Mouse (Mus musculus): Measurements from ENCODE around the gene Itsn2. TPM values are rescaled to one million over a fixed set of nuclear protein-coding genes. Genes with fewer than 3 reads are reported as not detected.

The Itsn2 gene
- polyA plus RNA-seq, 1 experiment from 2014 or later = 25.9 TPM

DNA sequence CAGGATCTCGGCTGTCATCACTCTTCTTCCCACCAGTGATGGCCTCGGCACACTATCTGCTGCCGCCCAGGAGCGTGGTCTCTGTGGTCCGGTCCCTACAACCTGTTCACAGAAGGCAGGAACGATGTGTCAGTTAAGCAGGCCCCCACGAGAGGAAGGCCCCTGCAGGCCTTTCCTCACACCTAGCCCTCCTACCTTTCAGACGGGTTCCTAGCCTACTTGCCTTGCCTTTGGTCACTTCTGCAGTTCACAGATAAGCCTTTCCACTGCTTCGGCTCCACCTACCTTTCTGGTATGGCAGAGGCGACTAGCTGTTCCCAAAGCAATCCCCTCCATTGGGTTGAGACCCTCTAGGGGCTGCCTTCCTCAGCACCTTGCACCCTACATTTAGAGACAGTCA, 123.2 kb downstream of the Itsn2 start:
- 72% methylated on average over 10 of the region's 10 CpGs for WGBS
- Histone ChIP-seq H3K9ac (replicated peaks; ENCODE audit: low read length) (no peak overlapping the region), H3K27ac (replicated peaks; ENCODE audit: low read depth, low read length) (no peak overlapping the region), H3K4me1 (ENCODE audit: control insufficient read depth, insufficient read depth, low read length) (no peaks in the 10 kb centered on the region), H3K9me3 (replicated peaks; ENCODE audit: control insufficient read depth, low read length) (no peaks in the 10 kb centered on the region), H3K27me3 (ENCODE audit: control insufficient read depth, insufficient read depth, low read length) (no peaks in the 10 kb centered on the region), H3K4me2 (ENCODE audit: low read depth, low read length) (no peak overlapping the region), H3K36me3 (replicated peaks; ENCODE audit: control insufficient read depth, insufficient read depth, low read depth, low read length) (no peaks in the 10 kb centered on the region), H3K4me3 (ENCODE audit: low read depth, low read length) (no peak overlapping the region)
- ATAC-seq (replicated peaks; ENCODE audit: insufficient number of reproducible peaks, low FRiP score, low TSS enrichment, low read depth) = no peak
- no peak for DNase-seq (ENCODE audit: low spot score)

DNA sequence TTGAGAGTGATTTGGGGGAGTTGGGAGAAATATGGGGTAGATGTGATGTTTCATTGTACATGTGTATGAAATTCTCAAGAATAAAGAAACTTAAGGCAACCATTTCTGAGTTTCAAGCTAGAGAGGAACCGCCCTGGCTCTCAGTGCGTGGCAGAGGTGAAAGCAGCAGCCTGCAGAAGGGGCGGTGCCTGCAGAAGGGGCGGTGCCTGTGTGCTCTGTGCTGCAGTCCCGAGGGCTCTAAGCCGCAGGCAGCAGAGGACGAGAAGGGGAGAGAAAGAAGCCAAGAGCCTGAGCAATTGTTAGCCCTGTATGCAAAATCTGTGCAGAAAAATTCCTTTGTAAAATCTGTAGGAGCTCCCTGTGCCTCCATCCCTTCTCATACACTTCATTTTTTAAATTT, 125.0 kb downstream of the Itsn2 start:
- H3K9ac ChIP-seq (replicated peaks; ENCODE audit: low read length) = no peak overlapping the region
- no peaks in the 10 kb centered on the region for H3K4me1 ChIP-seq (ENCODE audit: control insufficient read depth, insufficient read depth, low read length)
- WGBS = 6% methylated on average over 7 of the region's 7 CpGs
- no peaks in the 10 kb centered on the region for H3K36me3 ChIP-seq (replicated peaks; ENCODE audit: control insufficient read depth, insufficient read depth, low read depth, low read length)
- H3K27me3 ChIP-seq (ENCODE audit: control insufficient read depth, insufficient read depth, low read length) = no peaks in the 10 kb centered on the region
- H3K27ac ChIP-seq (replicated peaks; ENCODE audit: low read depth, low read length) = no peak overlapping the region
- H3K9me3 ChIP-seq (replicated peaks; ENCODE audit: control insufficient read depth, low read length) = no peaks in the 10 kb centered on the region
- ATAC-seq (replicated peaks; ENCODE audit: insufficient number of reproducible peaks, low FRiP score, low TSS enrichment, low read depth) (peak; percentile 80; the same call in 1 of the 2 replicates), DNase-seq (ENCODE audit: low spot score) (peak; percentile 42)
- no peak overlapping the region for H3K4me3 ChIP-seq (ENCODE audit: low read depth, low read length)
- no peak overlapping the region for H3K4me2 ChIP-seq (ENCODE audit: low read depth, low read length)

DNA sequence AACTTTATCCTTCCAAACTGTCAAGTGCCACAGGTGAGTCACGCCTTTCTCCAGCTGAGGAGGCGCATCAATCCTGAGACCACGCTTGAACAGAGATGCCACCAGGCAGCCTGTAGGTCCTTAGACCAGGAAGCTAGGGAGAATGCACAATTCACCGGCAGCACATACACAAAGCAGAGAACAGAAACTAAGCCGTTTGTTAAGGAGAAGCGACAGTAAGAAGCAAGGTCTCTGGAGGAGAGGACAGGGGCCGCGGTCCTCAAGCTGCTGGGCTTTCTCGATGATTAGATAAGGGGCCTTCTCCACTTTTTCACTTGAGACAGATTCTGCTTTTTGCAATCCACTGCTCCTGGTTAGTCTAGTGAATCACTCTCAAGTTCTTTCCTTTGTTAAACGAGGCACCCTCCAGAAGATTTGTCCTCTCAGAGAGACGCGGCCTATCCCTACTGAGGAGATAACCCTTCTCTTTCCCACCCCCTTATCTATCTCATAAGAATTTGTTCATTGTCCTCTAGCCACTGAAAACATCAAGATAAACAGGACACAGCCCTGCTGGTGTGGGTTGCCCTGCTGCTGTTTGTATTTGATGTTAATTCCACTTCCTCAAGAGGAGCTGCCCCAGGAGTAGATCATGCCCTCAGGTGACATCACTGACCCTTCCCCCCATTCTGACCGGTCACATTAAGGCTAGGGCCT, 126.8 kb downstream of the Itsn2 start:
- no peak for DNase-seq (ENCODE audit: low spot score)
- Histone ChIP-seq H3K4me2 (ENCODE audit: low read depth, low read length) (no peak overlapping the region), H3K9ac (replicated peaks; ENCODE audit: low read length) (no peak overlapping the region), H3K9me3 (replicated peaks; ENCODE audit: control insufficient read depth, low read length) (no peaks in the 10 kb centered on the region), H3K36me3 (replicated peaks; ENCODE audit: control insufficient read depth, insufficient read depth, low read depth, low read length) (no peaks in the 10 kb centered on the region), H3K4me3 (ENCODE audit: low read depth, low read length) (no peak overlapping the region), H3K27ac (replicated peaks; ENCODE audit: low read depth, low read length) (no peak overlapping the region), H3K27me3 (ENCODE audit: control insufficient read depth, insufficient read depth, low read length) (no peaks in the 10 kb centered on the region), H3K4me1 (ENCODE audit: control insufficient read depth, insufficient read depth, low read length) (no peaks in the 10 kb centered on the region)
- 74% methylated on average over 13 of the region's 13 CpGs for WGBS
- no peak for ATAC-seq (replicated peaks; ENCODE audit: insufficient number of reproducible peaks, low FRiP score, low TSS enrichment, low read depth)

DNA sequence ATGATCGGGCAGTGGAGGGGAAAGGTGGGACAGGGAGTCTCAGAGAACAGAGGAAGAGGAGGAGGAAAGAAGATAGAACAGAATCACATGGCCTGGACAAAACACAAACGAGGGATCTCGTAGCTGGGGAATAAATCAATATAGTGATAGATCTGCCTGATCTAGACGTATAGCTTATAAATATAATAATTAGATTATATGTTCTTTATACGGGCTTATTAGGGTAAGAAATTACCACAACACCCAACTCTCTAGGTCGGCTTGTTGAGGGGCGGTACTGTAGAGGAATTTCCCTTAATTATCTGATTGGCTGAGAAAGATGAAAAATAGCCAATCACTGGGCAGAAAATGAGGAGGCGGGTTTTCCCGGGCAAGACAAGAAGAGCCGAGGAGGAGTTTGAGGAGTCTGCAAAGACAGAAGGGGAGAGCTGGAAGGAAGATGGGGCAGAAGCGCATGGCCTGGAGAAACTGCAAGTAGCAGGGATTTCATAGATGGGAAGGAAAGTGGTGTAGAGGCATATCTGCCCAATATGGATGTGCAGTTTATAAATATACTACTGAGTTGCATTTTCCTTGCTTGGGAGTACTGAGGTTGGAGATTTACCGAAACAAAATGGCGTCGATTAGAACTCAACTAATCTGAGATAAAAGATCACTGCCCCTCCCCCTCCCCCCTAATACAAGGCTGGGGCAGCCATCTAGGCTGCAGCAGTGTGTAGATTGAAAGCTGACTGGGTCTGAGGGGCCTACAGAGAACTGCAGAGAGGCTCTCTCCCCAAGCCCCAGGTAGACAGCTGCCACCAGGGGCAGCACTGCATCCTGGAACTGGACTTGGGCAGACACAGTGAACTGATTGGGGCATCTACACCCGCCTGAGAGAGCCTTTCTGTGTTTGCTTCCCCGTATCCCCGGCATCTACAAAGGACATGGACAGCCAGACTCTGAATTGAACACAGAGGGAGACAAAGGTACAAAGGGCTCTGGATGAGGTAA, 127.6 kb downstream of the Itsn2 start:
- Histone ChIP-seq H3K9ac (replicated peaks; ENCODE audit: low read length) (no peak overlapping the region), H3K4me2 (ENCODE audit: low read depth, low read length) (no peak overlapping the region), H3K9me3 (replicated peaks; ENCODE audit: control insufficient read depth, low read length) (no peaks in the 10 kb centered on the region), H3K4me3 (ENCODE audit: low read depth, low read length) (no peak overlapping the region), H3K27me3 (ENCODE audit: control insufficient read depth, insufficient read depth, low read length) (no peaks in the 10 kb centered on the region), H3K36me3 (replicated peaks; ENCODE audit: control insufficient read depth, insufficient read depth, low read depth, low read length) (no peaks in the 10 kb centered on the region), H3K4me1 (ENCODE audit: control insufficient read depth, insufficient read depth, low read length) (no peaks in the 10 kb centered on the region), H3K27ac (replicated peaks; ENCODE audit: low read depth, low read length) (no peak overlapping the region)
- WGBS = 68% methylated on average over 17 of the region's 17 CpGs
- ATAC-seq (replicated peaks; ENCODE audit: insufficient number of reproducible peaks, low FRiP score, low TSS enrichment, low read depth) = no peak
- peak; percentile 11 for DNase-seq (ENCODE audit: low spot score)

DNA sequence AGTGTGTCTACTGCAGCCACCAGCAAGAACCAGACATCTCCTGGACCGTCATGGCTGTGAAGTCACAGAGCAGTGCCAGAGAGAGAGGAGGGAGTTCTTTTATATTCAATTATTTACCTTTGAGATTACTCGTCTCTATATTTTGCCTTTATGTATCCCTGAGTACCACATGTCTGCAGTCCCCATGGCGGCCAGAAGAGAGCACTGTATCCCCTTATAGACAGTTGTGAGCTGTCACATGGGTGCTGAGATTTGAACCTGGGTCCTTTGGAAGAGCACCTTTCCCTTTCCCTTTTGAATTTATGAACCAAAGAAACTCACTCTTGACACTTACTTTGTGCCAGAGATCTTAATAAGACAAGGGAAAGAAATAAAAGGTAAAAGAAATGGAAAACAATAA, 136.7 kb downstream of the Itsn2 start:
- no peak for DNase-seq (ENCODE audit: low spot score)
- WGBS = 91% methylated on average over 3 of the region's 3 CpGs

DNA sequence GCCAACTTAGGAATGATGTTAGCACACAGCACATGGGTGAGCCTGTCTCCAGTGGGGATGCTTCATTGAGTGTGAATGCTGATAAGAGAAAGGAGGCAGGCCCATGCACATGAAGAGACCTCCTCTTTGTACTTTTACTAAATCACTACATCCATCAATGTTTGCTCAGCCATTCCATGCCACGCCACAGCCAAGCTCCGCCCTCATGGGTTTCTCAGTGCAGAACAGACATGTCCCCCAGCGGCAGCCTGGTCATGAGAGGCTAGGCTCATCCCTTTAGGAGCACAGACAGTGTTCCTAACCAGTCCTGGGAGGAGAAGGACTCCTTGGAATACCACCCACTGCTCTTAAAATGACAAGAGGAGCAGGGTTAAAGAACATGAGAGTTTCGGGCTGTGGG, 139.2 kb downstream of the Itsn2 start:
- no peak for ATAC-seq (replicated peaks; ENCODE audit: insufficient number of reproducible peaks, low FRiP score, low TSS enrichment, low read depth)
- H3K4me3 ChIP-seq (ENCODE audit: low read depth, low read length) = no peak overlapping the region

More for the DNA sequence above, 136.7 kb downstream of the Itsn2 start:
- no peaks in the 10 kb centered on the region for H3K36me3 ChIP-seq (replicated peaks; ENCODE audit: control insufficient read depth, insufficient read depth, low read depth, low read length)
- no peak for ATAC-seq (replicated peaks; ENCODE audit: insufficient number of reproducible peaks, low FRiP score, low TSS enrichment, low read depth)
- H3K9me3 ChIP-seq (replicated peaks; ENCODE audit: control insufficient read depth, low read length) = no peaks in the 10 kb centered on the region
- H3K9ac ChIP-seq (replicated peaks; ENCODE audit: low read length) = no peak overlapping the region
- H3K27me3 ChIP-seq (ENCODE audit: control insufficient read depth, insufficient read depth, low read length) = no peaks in the 10 kb centered on the region
- H3K4me3 ChIP-seq (ENCODE audit: low read depth, low read length) = no peak overlapping the region
- H3K27ac ChIP-seq (replicated peaks; ENCODE audit: low read depth, low read length) = no peak overlapping the region
- no peaks in the 10 kb centered on the region for H3K4me1 ChIP-seq (ENCODE audit: control insufficient read depth, insufficient read depth, low read length)
- H3K4me2 ChIP-seq (ENCODE audit: low read depth, low read length) = no peak overlapping the region

DNA sequence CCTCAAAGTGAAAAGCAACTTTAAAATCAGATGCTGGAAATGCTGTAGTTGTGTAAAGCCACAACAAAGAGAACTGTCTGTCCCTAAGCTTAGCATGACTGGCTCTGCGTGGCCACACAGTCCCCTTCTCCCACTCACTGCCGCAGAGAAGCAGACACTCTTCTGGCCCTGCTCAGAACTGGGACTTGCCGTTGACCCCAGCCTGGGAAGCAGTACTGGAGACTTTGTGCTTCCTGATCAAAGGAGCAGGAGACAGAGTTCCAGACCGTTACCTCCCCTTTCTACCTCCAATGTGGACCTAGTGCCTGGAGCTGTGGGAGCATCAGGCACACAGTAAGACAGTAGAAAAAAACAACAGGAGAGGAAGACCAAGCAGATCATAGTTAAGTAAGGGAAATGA, 139.9 kb downstream of the Itsn2 start:
- H3K4me3 ChIP-seq (ENCODE audit: low read depth, low read length) = no peak overlapping the region
- no peaks in the 10 kb centered on the region for H3K27me3 ChIP-seq (ENCODE audit: control insufficient read depth, insufficient read depth, low read length)
- no peak overlapping the region for H3K4me2 ChIP-seq (ENCODE audit: low read depth, low read length)
- no peak overlapping the region for H3K9ac ChIP-seq (replicated peaks; ENCODE audit: low read length)
- no peaks in the 10 kb centered on the region for H3K4me1 ChIP-seq (ENCODE audit: control insufficient read depth, insufficient read depth, low read length)
- no peaks in the 10 kb centered on the region for H3K36me3 ChIP-seq (replicated peaks; ENCODE audit: control insufficient read depth, insufficient read depth, low read depth, low read length)
- no peak for DNase-seq (ENCODE audit: low spot score)
- no peak overlapping the region for H3K27ac ChIP-seq (replicated peaks; ENCODE audit: low read depth, low read length)
- no peaks in the 10 kb centered on the region for H3K9me3 ChIP-seq (replicated peaks; ENCODE audit: control insufficient read depth, low read length)
- no peak for ATAC-seq (replicated peaks; ENCODE audit: insufficient number of reproducible peaks, low FRiP score, low TSS enrichment, low read depth)
- WGBS = 67% methylated on average over 4 of the region's 4 CpGs

More for the DNA sequence above, 139.2 kb downstream of the Itsn2 start:
- no peak for DNase-seq (ENCODE audit: low spot score)
- H3K27me3 ChIP-seq (ENCODE audit: control insufficient read depth, insufficient read depth, low read length) = no peaks in the 10 kb centered on the region
- no peak overlapping the region for H3K4me2 ChIP-seq (ENCODE audit: low read depth, low read length)
- no peaks in the 10 kb centered on the region for H3K9me3 ChIP-seq (replicated peaks; ENCODE audit: control insufficient read depth, low read length)
- H3K9ac ChIP-seq (replicated peaks; ENCODE audit: low read length) = no peak overlapping the region
- no peaks in the 10 kb centered on the region for H3K4me1 ChIP-seq (ENCODE audit: control insufficient read depth, insufficient read depth, low read length)
- WGBS = 75% methylated on average over 4 of the region's 4 CpGs
- H3K27ac ChIP-seq (replicated peaks; ENCODE audit: low read depth, low read length) = no peak overlapping the region
- H3K36me3 ChIP-seq (replicated peaks; ENCODE audit: control insufficient read depth, insufficient read depth, low read depth, low read length) = no peaks in the 10 kb centered on the region

All from embryonic facial prominence, embryonic 11.5 days (tissue).